Mouse (Mus musculus) embryonic facial prominence, embryonic 11.5 days (tissue): ENCODE measurements at regions not wholly inside any gene's neighbourhood (a gene's known extent, or its start where the extent isn't known, plus 50 kb on each side); places are given as distances from the start of the nearest gene placed in this dataset.

ENCODE experiments used
- ATAC-seq: fragments of 200-750 bp; cut with Nextera tagmentation; replicated peaks from 2 replicates; pipeline ENCODE4 v1.8.0; 2017; ENCODE audit warnings: low read depth; ENCODE audit not compliant: insufficient number of reproducible peaks, low FRiP score, low TSS enrichment
- DNase-seq: peaks from one replicate; pipeline ENCODE4 v3.0.0-alpha.2; 2015; ENCODE audit warnings: low spot score
- H3K27ac ChIP-seq: fragments of 300-500 bp; sonication (generic); replicated peaks from 2 replicates; pipeline ENCODE4 v1.5.1; 2014; ENCODE audit warnings: mild to moderate bottlenecking, low read depth, low read length, control low read depth
- H3K27me3 ChIP-seq: fragments of 300-500 bp; sonication (generic); 2 replicates; pipeline ENCODE4 v1.6.1; 2014; ENCODE audit warnings: mild to moderate bottlenecking, low read length, moderate library complexity, mixed read lengths; ENCODE audit not compliant: control insufficient read depth, insufficient read depth
- H3K36me3 ChIP-seq: fragments of 300-500 bp; sonication (generic); replicated peaks from 2 replicates; pipeline ENCODE4 v1.6.1; 2014; ENCODE audit warnings: low read depth, mild to moderate bottlenecking, low read length, moderate library complexity, mixed read lengths; ENCODE audit not compliant: control insufficient read depth, insufficient read depth
- H3K4me1 ChIP-seq: fragments of 300-500 bp; sonication (generic); 2 replicates; pipeline ENCODE4 v1.6.1; 2014; ENCODE audit warnings: low read length, mixed read lengths; ENCODE audit not compliant: control insufficient read depth, insufficient read depth
- H3K4me2 ChIP-seq: fragments of 300-500 bp; sonication (generic); 2 replicates; pipeline ENCODE4 v1.6.1; 2014; ENCODE audit warnings: low read depth, mild to moderate bottlenecking, control low read depth, low read length, moderate library complexity
- H3K4me3 ChIP-seq: fragments of 300-500 bp; sonication (generic); 2 replicates; pipeline ENCODE4 v1.5.1; 2014; ENCODE audit warnings: low read depth, low read length, control low read depth
- H3K9ac ChIP-seq: fragments of 300-500 bp; sonication (generic); replicated peaks from 2 replicates; pipeline ENCODE4 v1.6.1; 2014; ENCODE audit warnings: mild to moderate bottlenecking, control low read depth, low read length
- H3K9me3 ChIP-seq: fragments of 300-500 bp; sonication (generic); replicated peaks from 2 replicates; pipeline ENCODE4 v1.6.1; 2016; ENCODE audit warnings: mild to moderate bottlenecking, low read length, inconsistent platforms, mixed read lengths; ENCODE audit not compliant: control insufficient read depth
- WGBS: fragments of 180-500 bp; shearing (Covaris S2); extraction: QIAGEN DNeasy Blood & Tissue Kit; methylation state at CpG from one replicate; pipeline ENCODE4 v1.1.7; 2014; 5-methylcytosine and 5-hydroxymethylcytosine counted together

DNA sequence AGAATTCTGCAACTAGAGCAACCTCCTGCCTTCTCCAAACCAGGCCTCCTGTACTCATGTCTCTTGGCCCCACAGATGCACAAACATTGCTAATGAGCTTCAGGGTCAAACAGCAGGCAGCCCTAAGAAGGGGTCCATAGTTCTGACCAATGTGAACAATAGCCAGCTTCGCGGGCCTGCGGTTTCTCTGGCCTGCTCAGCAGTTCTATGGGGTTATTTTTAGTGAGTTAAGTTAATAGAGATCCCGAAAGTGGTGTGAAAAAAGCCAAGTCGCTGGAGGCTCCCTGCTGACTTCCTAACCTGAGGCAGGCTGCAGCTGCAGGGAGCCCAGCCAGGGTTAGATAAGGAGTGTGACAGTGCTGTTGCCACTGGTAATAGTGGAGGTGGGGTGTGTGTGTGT is 106.6 kb downstream of the Pdcd6ip start:
- H3K9me3 ChIP-seq, result no peaks in the 10 kb centered on the region
- H3K27ac ChIP-seq, result no peak overlapping the region
- 12% methylated on average over 5 of the region's 5 CpGs for WGBS
- peak; percentile 3 for DNase-seq
- no peak overlapping the region for H3K4me2 ChIP-seq
- no peaks in the 10 kb centered on the region for H3K36me3 ChIP-seq
- no peak for ATAC-seq
- no peak overlapping the region for H3K4me3 ChIP-seq
- H3K4me1 ChIP-seq, result no peaks in the 10 kb centered on the region
- H3K27me3 ChIP-seq, result no peaks in the 10 kb centered on the region
- H3K9ac ChIP-seq, result no peak overlapping the region

DNA sequence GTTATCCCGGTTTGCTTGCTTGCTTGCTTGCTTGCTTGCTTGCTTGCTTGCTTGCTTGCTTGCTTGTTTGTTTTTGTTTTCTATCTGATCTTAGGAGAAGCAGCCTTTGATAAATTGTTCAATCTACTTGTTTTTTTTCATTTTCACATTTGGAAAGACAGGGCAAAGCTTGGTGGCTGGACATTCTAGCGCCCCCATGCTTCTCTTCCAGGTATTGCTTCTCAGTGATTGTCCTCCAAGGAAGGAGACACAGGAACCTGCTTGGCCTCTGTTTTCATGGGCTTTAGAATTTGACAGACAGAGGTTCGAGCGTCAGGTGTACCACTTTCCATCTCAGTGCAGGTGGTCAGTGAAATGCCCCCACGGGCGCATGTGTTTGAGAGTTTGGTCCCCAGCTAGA is 120.8 kb downstream of the Pdcd6ip start:
- no peak overlapping the region for H3K4me2 ChIP-seq
- no peaks in the 10 kb centered on the region for H3K27me3 ChIP-seq
- WGBS, result 55% methylated on average over 6 of the region's 6 CpGs
- ATAC-seq, result no peak
- H3K4me3 ChIP-seq, result no peak overlapping the region
- H3K4me1 ChIP-seq, result no peaks in the 10 kb centered on the region
- no peaks in the 10 kb centered on the region for H3K9me3 ChIP-seq
- H3K9ac ChIP-seq, result no peak overlapping the region
- H3K27ac ChIP-seq, result no peak overlapping the region
- H3K36me3 ChIP-seq, result no peaks in the 10 kb centered on the region
- DNase-seq, result no peak

DNA sequence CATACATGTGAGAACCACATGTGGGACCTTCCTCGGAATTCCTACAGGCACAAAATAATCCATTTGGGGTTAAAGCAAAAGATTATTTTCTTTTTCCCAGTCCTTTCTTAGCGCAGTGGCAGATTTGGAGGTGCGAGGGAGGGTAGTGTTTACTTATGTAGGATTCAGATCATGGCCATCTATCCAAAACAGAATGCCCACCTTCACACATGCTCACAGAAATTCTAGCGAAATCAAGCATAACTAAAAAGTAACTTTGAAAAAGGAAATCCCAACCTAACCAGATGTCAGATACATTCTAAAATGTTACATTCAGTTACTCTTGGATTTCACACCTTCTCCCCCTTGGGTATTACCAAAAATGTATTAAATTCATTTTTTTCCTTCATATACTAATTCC is 121.6 kb downstream of the Pdcd6ip start:
- Histone ChIP-seq H3K4me1 (no peaks in the 10 kb centered on the region), H3K9ac (no peak overlapping the region), H3K4me2 (no peak overlapping the region), H3K27ac (no peak overlapping the region), H3K36me3 (no peaks in the 10 kb centered on the region), H3K9me3 (no peaks in the 10 kb centered on the region), H3K4me3 (no peak overlapping the region), H3K27me3 (no peaks in the 10 kb centered on the region)
- WGBS, result 86% methylated on average over 4 of the region's 4 CpGs
- ATAC-seq (no peak), DNase-seq (no peak)

DNA sequence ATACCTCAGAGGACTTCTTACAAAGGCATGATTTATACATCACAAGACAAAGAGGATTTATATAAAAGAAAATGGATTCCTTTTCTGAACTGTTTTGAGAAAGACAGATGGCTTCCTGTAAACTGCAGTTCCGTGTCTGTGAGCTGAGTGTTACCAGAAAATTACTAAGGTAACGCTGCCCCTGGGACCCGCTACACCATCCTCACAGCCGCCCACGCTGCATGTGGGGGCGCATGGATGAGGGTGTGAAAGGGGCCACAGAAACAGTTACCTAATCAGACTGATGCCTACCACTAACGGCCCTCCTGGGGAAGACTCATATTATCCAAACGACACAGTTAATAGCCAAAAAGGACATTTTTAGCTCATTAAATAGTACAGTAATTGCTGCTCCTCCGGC is 129.8 kb downstream of the Pdcd6ip start:
- H3K9me3 ChIP-seq, result no peaks in the 10 kb centered on the region
- no peak overlapping the region for H3K27ac ChIP-seq
- H3K9ac ChIP-seq, result no peak overlapping the region
- no peaks in the 10 kb centered on the region for H3K36me3 ChIP-seq
- ATAC-seq (0 out of 2 replicates have a peak, but pooled peaks have one; percentile 39), DNase-seq (no peak)
- H3K4me1 ChIP-seq, result no peaks in the 10 kb centered on the region
- no peak overlapping the region for H3K4me3 ChIP-seq
- H3K27me3 ChIP-seq, result no peaks in the 10 kb centered on the region
- no peak overlapping the region for H3K4me2 ChIP-seq
- whole genome bisulfite sequencing, result 82% methylated on average over 9 of the region's 9 CpGs

DNA sequence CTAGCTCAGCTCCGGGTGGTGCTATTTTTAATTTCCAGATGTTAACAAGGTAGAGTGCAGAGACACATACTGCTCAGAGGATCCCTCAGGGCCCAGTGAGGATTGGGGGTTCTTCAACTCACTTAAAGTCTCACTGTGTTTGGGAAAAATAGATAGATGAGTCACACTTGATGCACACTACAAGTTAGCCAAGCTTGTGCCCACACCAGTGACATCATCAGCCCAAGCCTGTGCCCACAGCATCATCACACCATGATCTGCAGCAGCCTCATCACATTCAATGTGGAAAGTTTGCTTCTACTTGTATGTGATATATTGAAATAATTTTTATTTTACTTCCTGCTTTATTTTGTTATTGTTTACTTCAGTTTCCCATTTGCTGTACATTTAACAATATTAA is 139.2 kb downstream of the Pdcd6ip start:
- Histone ChIP-seq H3K27me3 (no peaks in the 10 kb centered on the region), H3K36me3 (no peaks in the 10 kb centered on the region), H3K9ac (no peak overlapping the region), H3K4me3 (no peak overlapping the region), H3K27ac (no peak overlapping the region), H3K4me2 (no peak overlapping the region), H3K4me1 (no peaks in the 10 kb centered on the region), H3K9me3 (no peaks in the 10 kb centered on the region)
- ATAC-seq (no peak), DNase-seq (no peak)
- 73% methylated on average over 1 of the region's 1 CpGs for WGBS

DNA sequence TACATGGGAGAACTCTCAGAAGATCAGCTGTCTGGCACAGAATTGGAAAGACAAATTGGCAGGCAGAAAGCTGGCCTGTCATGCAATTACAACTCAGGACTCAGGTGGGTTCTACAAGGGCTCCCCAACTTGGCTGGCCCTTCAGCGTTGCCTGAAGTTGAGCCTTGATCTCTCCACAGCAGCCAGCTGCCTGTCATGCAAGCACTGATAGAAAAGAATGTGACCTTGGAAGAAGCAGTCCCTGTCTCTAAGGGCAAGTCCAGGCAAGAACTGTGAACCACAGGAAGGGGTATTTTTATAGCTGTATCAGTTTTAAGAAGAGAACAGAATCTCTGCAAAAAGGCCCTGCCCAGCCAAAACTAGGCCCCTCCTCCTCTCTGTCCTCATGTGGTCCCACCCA is 140.4 kb downstream of the Pdcd6ip start:
- H3K9me3 ChIP-seq, result no peaks in the 10 kb centered on the region
- no peak overlapping the region for H3K27ac ChIP-seq
- no peaks in the 10 kb centered on the region for H3K36me3 ChIP-seq
- H3K4me3 ChIP-seq, result no peak overlapping the region
- H3K9ac ChIP-seq, result no peak overlapping the region
- no peaks in the 10 kb centered on the region for H3K4me1 ChIP-seq
- DNase-seq, result no peak
- no peak for ATAC-seq
- no peak overlapping the region for H3K4me2 ChIP-seq
- no peaks in the 10 kb centered on the region for H3K27me3 ChIP-seq
- whole genome bisulfite sequencing, result 73% methylated on average over 1 of the region's 1 CpGs

DNA sequence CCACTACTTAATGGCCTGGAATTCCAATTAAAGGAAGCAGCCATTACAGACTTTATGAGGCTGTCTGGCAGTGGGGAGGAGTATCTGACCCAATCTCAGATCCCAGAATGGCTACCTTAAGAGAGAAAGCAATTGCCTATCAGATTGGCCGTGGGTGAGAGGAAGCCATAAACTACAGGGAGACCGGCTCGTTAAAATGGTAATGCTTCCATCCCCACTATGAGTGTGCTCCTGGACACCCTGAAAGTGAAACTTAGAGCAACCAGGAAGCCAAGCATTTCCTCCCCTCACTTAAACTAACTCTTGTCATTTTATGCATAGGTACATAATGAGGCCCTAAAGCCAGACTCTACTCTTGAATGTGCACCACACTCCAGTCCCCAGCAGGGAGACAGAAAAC is 141.4 kb downstream of the Pdcd6ip start:
- H3K27ac ChIP-seq, result no peak overlapping the region
- H3K27me3 ChIP-seq, result no peaks in the 10 kb centered on the region
- DNase-seq, result no peak
- H3K4me2 ChIP-seq, result no peak overlapping the region
- no peaks in the 10 kb centered on the region for H3K9me3 ChIP-seq
- no peak overlapping the region for H3K9ac ChIP-seq
- WGBS, result 88% methylated on average over 3 of the region's 3 CpGs
- ATAC-seq, result no peak
- H3K4me1 ChIP-seq, result no peaks in the 10 kb centered on the region
- H3K36me3 ChIP-seq, result no peaks in the 10 kb centered on the region
- no peak overlapping the region for H3K4me3 ChIP-seq

DNA sequence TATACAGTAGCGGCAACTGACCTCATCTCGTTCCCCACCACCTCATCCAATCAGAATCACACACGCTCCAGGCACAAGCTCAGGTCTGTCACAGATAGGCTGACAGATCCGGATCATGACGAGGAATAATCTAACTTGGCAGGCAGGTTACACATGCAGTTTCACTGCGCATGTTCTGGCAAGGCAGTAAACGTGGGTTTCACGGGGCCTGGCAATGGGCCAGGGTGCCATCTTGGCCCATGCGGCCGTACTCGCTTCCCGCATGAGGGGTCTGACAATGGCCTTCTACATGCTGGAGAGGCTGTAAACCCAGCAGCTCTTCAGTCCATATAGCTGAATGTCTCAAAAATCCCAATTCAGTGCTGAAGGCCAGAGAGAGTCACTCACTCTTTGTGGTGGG is 154.1 kb downstream of the Pdcd6ip start:
- H3K9me3 ChIP-seq, result no peaks in the 10 kb centered on the region
- 92% methylated on average over 12 of the region's 12 CpGs for WGBS
- H3K27me3 ChIP-seq, result no peaks in the 10 kb centered on the region
- H3K4me3 ChIP-seq, result no peak overlapping the region
- no peaks in the 10 kb centered on the region for H3K4me1 ChIP-seq
- H3K27ac ChIP-seq, result no peak overlapping the region
- H3K36me3 ChIP-seq, result no peaks in the 10 kb centered on the region
- no peak for DNase-seq
- H3K4me2 ChIP-seq, result no peak overlapping the region
- H3K9ac ChIP-seq, result no peak overlapping the region
- ATAC-seq, result no peak

DNA sequence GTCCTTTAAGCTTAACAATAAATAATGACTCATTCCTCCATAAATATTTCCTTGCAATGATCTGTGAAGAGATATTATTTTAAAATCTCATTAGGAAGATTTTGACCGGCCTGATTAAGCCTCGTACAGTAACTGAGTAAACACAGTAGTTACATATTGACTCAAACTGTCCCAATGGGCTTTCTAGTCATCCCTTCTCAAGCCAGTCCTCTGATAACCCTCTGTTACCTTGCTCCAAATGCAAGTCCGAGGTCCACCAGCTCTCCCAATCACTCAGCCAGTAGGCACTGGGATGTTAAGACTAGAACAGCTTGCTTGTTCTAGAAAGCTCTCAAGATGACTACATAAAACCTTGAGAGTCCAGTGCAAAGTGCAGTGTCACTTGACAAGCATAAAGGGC is 160.6 kb downstream of the Pdcd6ip start:
- H3K27me3 ChIP-seq, result no peaks in the 10 kb centered on the region
- H3K4me3 ChIP-seq, result no peak overlapping the region
- H3K36me3 ChIP-seq, result no peaks in the 10 kb centered on the region
- H3K27ac ChIP-seq, result no peak overlapping the region
- WGBS, result 90% methylated on average over 3 of the region's 3 CpGs
- no peaks in the 10 kb centered on the region for H3K4me1 ChIP-seq
- H3K9ac ChIP-seq, result no peak overlapping the region
- H3K4me2 ChIP-seq, result no peak overlapping the region
- ATAC-seq (no peak), DNase-seq (no peak)
- H3K9me3 ChIP-seq, result no peaks in the 10 kb centered on the region
